ENCODE assay signal across 7 mouse cellular contexts in genomic region chr8:111932580-111933336, GRCm38 (mm10). TPM values are rescaled to one million over a fixed set of nuclear protein-coding genes. Genes with fewer than 3 reads are reported as not detected.
DNase-seq lines count a peak whose midpoint lies in the region; ATAC-seq and TF ChIP-seq lines count a peak whose summit lies in the region.

No protein-coding gene starts in this region.

- peak; percentile 88 for DNase-seq in MN1 (ENCODE audit: low spot score)
- DNase-seq in brain, embryonic 14.5 days (ENCODE audit: low read depth), result peak; percentile 89
- peak; percentile 79 for DNase-seq in fibroblast of lung, adult 2 months (ENCODE audit: low read depth)
- DNase-seq in heart, postnatal 14 days, result peak; percentile 59 to 63
- peak; percentile 76 for DNase-seq in large intestine, adult 2 months (ENCODE audit: low read depth, low spot score)
- DNase-seq in spleen, postnatal 4 days (ENCODE audit: low spot score in 2 of 2), result peak; percentile 78 to 82

- no peak for TF ChIP-seq CTCF in brain, embryonic 14.5 days (IDR thresholded peaks at IDR 0.05; ENCODE audit: borderline replicate concordance, extremely low read depth, insufficient read depth, insufficient read length)

- intact Hi-C loops in heart, postnatal 14 days (cut with DNase I), result no loop called here

- WGBS in large intestine, adult 2 months, result 19% methylated on average over 19 of the region's 19 CpGs

- ATAC-seq in megakaryocyte-erythroid progenitor cell, adult 5-6 weeks (replicated peaks; ENCODE audit: low FRiP score, low TSS enrichment, poor library complexity, severe bottlenecking), result peak; percentile 73

- no peak for TF ChIP-seq POLR2A in brain, embryonic 14.5 days (IDR thresholded peaks at IDR 0.05; ENCODE audit: borderline replicate concordance, extremely low read depth, insufficient read depth, insufficient read length, poor library complexity, severe bottlenecking)

RNA-seq across cellular contexts. Expression of gene Tmem231, which starts 0.9 kb away (rescaled TPM):
- 16.8 and 17.2 TPM in 2 replicates for polyA plus RNA-seq in brain, embryonic 14.5 days (2012; rRNA removed)
- 1 to 10 TPM; 1.7 to 2.0 TPM for total RNA-seq in heart, postnatal 14 days (2021)
- 1.2 and 1.3 TPM in 2 replicates for polyA plus RNA-seq in large intestine, adult 2 months (2012; rRNA removed)
- 2.5 and 3.9 TPM in 2 replicates for total RNA-seq in megakaryocyte-erythroid progenitor cell, adult 5-6 weeks (2014; fragmentation: Nextera tagmentation)
- total RNA-seq in megakaryocyte-erythroid progenitor cell, adult 5-6 weeks (2017), result 1.6 and 2.1 TPM in 2 replicates

RNA-seq across cellular contexts. Expression of gene Gabarapl2, which starts 7.7 kb away (rescaled TPM):
- polyA plus RNA-seq in brain, embryonic 14.5 days (2012; rRNA removed), result 164 TPM in 2 replicates
- total RNA-seq in heart, postnatal 14 days (2021), result 100 to 1,000 TPM; 128 to 136 TPM
- 43.1 and 49.7 TPM in 2 replicates for polyA plus RNA-seq in large intestine, adult 2 months (2012; rRNA removed)
- 42.6 and 55.5 TPM in 2 replicates for total RNA-seq in megakaryocyte-erythroid progenitor cell, adult 5-6 weeks (2014; fragmentation: Nextera tagmentation)
- total RNA-seq in megakaryocyte-erythroid progenitor cell, adult 5-6 weeks (2017), result 29.1 and 32.9 TPM in 2 replicates

RNA-seq across cellular contexts. Expression of gene Chst5, which starts 22.5 kb away (rescaled TPM):
- polyA plus RNA-seq in brain, embryonic 14.5 days (2012; rRNA removed), result 3.6 and 3.9 TPM in 2 replicates
- total RNA-seq in heart, postnatal 14 days (2021), result not detected
- 0.15 and 0.20 TPM in 2 replicates for polyA plus RNA-seq in large intestine, adult 2 months (2012; rRNA removed)
- not detected in 2 replicates for total RNA-seq in megakaryocyte-erythroid progenitor cell, adult 5-6 weeks (2014; fragmentation: Nextera tagmentation)
- total RNA-seq in megakaryocyte-erythroid progenitor cell, adult 5-6 weeks (2017), result not detected in 2 replicates

RNA-seq across cellular contexts. Expression of gene Tmem170, which starts 56.2 kb away (rescaled TPM):
- 3.8 and 4.1 TPM in 2 replicates for polyA plus RNA-seq in brain, embryonic 14.5 days (2012; rRNA removed)
- total RNA-seq in heart, postnatal 14 days (2021), result 1 to 10 TPM; 2.6 to 3.1 TPM
- 9.0 and 13.2 TPM in 2 replicates for polyA plus RNA-seq in large intestine, adult 2 months (2012; rRNA removed)
- 4.4 and 5.0 TPM in 2 replicates for total RNA-seq in megakaryocyte-erythroid progenitor cell, adult 5-6 weeks (2014; fragmentation: Nextera tagmentation)
- total RNA-seq in megakaryocyte-erythroid progenitor cell, adult 5-6 weeks (2017), result 3.7 and 4.3 TPM in 2 replicates

RNA-seq across cellular contexts. Expression of gene Adat1, which starts 59.3 kb away (rescaled TPM):
- 9.7 and 10.4 TPM in 2 replicates for polyA plus RNA-seq in brain, embryonic 14.5 days (2012; rRNA removed)
- 1 to 10 TPM; 1.9 to 2.2 TPM for total RNA-seq in heart, postnatal 14 days (2021)
- 1.7 and 2.2 TPM in 2 replicates for polyA plus RNA-seq in large intestine, adult 2 months (2012; rRNA removed)
- 14.0 and 23.7 TPM in 2 replicates for total RNA-seq in megakaryocyte-erythroid progenitor cell, adult 5-6 weeks (2014; fragmentation: Nextera tagmentation)
- total RNA-seq in megakaryocyte-erythroid progenitor cell, adult 5-6 weeks (2017), result 6.7 and 7.2 TPM in 2 replicates

Comparison
In these comparisons a context has a peak if more than half of its experiments do, and no peak if none do; other contexts are left out.
1. Peak in every context shown above with its lines: DNase-seq and ATAC-seq.